ENCODE assay signal across 17 mouse cellular contexts in the genomic region with DNA sequence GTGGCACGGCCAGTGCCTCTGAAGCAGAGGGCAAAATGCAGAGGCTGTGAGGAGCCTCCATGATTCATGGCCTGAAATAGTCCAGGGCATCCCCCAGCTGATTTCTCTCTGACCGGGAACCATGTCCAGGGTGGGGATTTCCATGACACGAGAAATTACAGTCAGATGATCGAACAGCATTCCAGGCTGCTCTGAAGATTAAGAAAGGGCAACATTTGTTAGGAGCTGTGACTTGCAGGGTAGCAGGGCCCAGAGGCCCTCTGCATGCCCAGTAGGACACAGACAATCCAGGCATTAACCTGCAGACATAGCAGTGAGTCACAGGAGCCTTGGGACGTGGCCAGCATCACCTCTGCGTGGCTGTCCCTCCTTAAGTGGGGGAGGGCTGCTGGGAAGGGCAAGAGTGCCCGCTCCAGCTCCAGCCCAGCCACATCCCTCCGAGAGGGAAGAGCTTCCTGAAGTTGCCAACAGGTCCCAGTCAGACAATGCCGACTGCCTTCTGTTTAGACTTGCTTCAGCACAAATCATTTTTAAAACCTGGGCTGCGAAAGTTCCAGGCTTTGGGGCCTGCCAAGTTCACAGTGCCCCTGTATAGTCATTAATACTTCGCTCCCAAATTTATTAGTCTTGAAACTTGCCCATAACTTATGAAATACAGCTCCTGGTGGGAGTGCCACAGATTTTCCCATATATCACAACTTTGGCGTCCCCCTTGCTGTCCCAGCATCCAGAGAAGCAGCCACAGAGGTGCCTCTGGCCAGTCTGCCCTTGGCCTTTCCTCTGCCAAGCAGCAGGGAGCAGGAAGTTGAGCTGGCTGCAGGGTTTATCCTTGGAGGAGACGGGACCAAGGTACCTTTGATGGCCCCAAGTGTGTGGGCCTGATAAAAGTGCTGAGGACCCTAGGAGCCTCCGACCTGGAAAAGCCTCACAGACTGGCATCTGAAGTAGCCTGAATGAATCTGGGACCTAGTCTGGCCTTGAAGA.
A peak's percentile ranks its signal among the peaks of the same experiment; 100 is the strongest.
DNase-seq lines count a peak whose midpoint lies in the region; ATAC-seq and TF ChIP-seq lines count a peak whose summit lies in the region.
"Had no signal": no experiment of that assay in that cellular context is flagged by ENCODE, and none has a peak within 500 bp of the region (broad histone marks: within the 10 kb centered on the region; RNA-seq: fewer than 3 reads in every experiment).

No protein-coding gene starts in this region.

- no peaks in the 10 kb centered on the region for H3K36me3 ChIP-seq in midbrain, embryonic 11.5 days (ENCODE audit: control insufficient read depth, insufficient read depth, low read length)
- no peaks in the 10 kb centered on the region for H3K36me3 ChIP-seq in midbrain, embryonic 15.5 days (replicated peaks)
- no peaks in the 10 kb centered on the region for H3K36me3 ChIP-seq in kidney, adult 2 months (ENCODE audit: control insufficient read depth, insufficient read depth, low read length)

- no peak overlapping the region for H3K9ac ChIP-seq in midbrain, embryonic 11.5 days (ENCODE audit: low read length)
- H3K9ac ChIP-seq in midbrain, embryonic 15.5 days = no peak overlapping the region
- H3K9ac ChIP-seq: forebrain, embryonic 13.5 days; hindbrain, embryonic 13.5 days had no signal

- ATAC-seq in midbrain, embryonic 11.5 days (ENCODE audit: low FRiP score) = no peak
- no peak for ATAC-seq in midbrain, embryonic 15.5 days (replicated peaks)
- ATAC-seq: forebrain, embryonic 13.5 days; lung, postnatal 0 days had no signal

- H3K27ac ChIP-seq in midbrain, embryonic 11.5 days (ENCODE audit: low read depth, low read length) = no peak overlapping the region
- H3K27ac ChIP-seq in midbrain, embryonic 15.5 days = no peak overlapping the region
- no peak overlapping the region for H3K27ac ChIP-seq in kidney, adult 2 months (ENCODE audit: insufficient read depth, low read depth, low read length)
- H3K27ac ChIP-seq: forebrain, embryonic 13.5 days; hindbrain, embryonic 13.5 days had no signal

- WGBS in midbrain, embryonic 11.5 days = 78% methylated on average over 14 of the region's 14 CpGs
- 77% methylated on average over 14 of the region's 14 CpGs for WGBS in midbrain, embryonic 15.5 days
- WGBS in kidney, adult 2 months = 57% methylated on average over 14 of the region's 14 CpGs

- H3K27me3 ChIP-seq in midbrain, embryonic 11.5 days (ENCODE audit: control insufficient read depth, insufficient read depth, low read length) = 0 out of 2 replicates have a peak, but pooled peaks cover 4% of the 10 kb centered on the region
- H3K27me3 ChIP-seq in midbrain, embryonic 15.5 days (replicated peaks) = 0 out of 2 replicates have a peak, but pooled peaks cover 3% of the 10 kb centered on the region
- H3K27me3 ChIP-seq in kidney, adult 2 months (replicated peaks; ENCODE audit: control insufficient read depth, insufficient read depth, low read length) = no peaks in the 10 kb centered on the region
- H3K27me3 ChIP-seq: forebrain, embryonic 13.5 days had no signal

- peak; percentile 31 for DNase-seq in adrenal gland, adult 8-10 months
- DNase-seq in adrenal gland, postnatal 4 days (ENCODE audit: low spot score in 2 of 2) = no peak
- DNase-seq in midbrain, embryonic 11.5 days (ENCODE audit: low spot score, missing footprints) = peak; percentile 82
- DNase-seq in fat pad, adult 2 months (ENCODE audit: extremely low read depth, low read depth, low spot score) = peak; percentile 91
- DNase-seq in right cerebral cortex, adult 2 months (ENCODE audit: low spot score in 2 of 2) = no peak
- no peak for DNase-seq in gastrocnemius, adult 8-10 months (ENCODE audit: low spot score in 2 of 2)
- DNase-seq in kidney, adult 2 months = no peak
- DNase-seq: B cell, adult 2 months; cerebellum, adult 11 months; gastrocnemius, postnatal 14 days; liver; midbrain, embryonic 14.5 days; right cerebral cortex, postnatal 25 days had no signal

- H3K4me2 ChIP-seq in midbrain, embryonic 11.5 days = no peak overlapping the region
- no peak overlapping the region for H3K4me2 ChIP-seq in midbrain, embryonic 15.5 days
- H3K4me2 ChIP-seq: forebrain, embryonic 13.5 days; hindbrain, embryonic 13.5 days had no signal

- no peak overlapping the region for H3K4me3 ChIP-seq in midbrain, embryonic 11.5 days (ENCODE audit: low read depth, low read length)
- H3K4me3 ChIP-seq in midbrain, embryonic 15.5 days = no peak overlapping the region
- H3K4me3 ChIP-seq in kidney, adult 2 months (ENCODE audit: insufficient read depth, low read depth, low read length) = no peak overlapping the region
- H3K4me3 ChIP-seq: forebrain, embryonic 13.5 days; hindbrain, embryonic 13.5 days had no signal

- H3K9me3 ChIP-seq in midbrain, embryonic 11.5 days (ENCODE audit: control insufficient read depth, low read length) = no peaks in the 10 kb centered on the region
- no peaks in the 10 kb centered on the region for H3K9me3 ChIP-seq in midbrain, embryonic 15.5 days
- H3K9me3 ChIP-seq: forebrain, embryonic 13.5 days; hindbrain, embryonic 13.5 days had no signal

- H3K4me1 ChIP-seq in midbrain, embryonic 11.5 days (ENCODE audit: control insufficient read depth, insufficient read depth, low read length) = no peaks in the 10 kb centered on the region
- peaks cover 15% of the 10 kb centered on the region; the same call in 1 of the 2 replicates for H3K4me1 ChIP-seq in midbrain, embryonic 15.5 days
- H3K4me1 ChIP-seq in kidney, adult 2 months (ENCODE audit: control insufficient read depth, insufficient read depth, low read length) = no peaks in the 10 kb centered on the region

- no peak for TF ChIP-seq CTCF in kidney, adult 2 months (conservative IDR thresholded peaks at IDR 0.05; ENCODE audit: insufficient read depth, insufficient read length, low read depth, low read length)

- no peak for TF ChIP-seq POLR2A in kidney, adult 2 months (IDR thresholded peaks at IDR 0.05; ENCODE audit: low read depth, low read length)

Comparison
In these comparisons a context has a peak if more than half of its experiments do, and no peak if none do; other contexts are left out.
1. DNase-seq: peak in adrenal gland, adult 8-10 months (single experiment), midbrain, embryonic 11.5 days (single experiment) and fat pad, adult 2 months (single experiment); none in adrenal gland, postnatal 4 days (0 of 2), right cerebral cortex, adult 2 months (0 of 2), gastrocnemius, adult 8-10 months (0 of 2) and kidney, adult 2 months (single experiment).